Mouse (Mus musculus) adrenal gland, adult (tissue): ENCODE data around the gene Tmem115.
"Not testable (repeated sequence)": the region's sequence is repeated elsewhere in the genome, so short reads cannot be mapped to it uniquely, and the experiment has no call there.

Source experiments
- DNase-seq, 2 experiments: peaks; one replicate each; pipeline ENCODE4 v3.0.0; 2022 to 2023; ENCODE audit warnings: low spot score in 1 of 2; ENCODE audit not compliant: inconsistent age in 2 of 2

The Tmem115 gene

DNA sequence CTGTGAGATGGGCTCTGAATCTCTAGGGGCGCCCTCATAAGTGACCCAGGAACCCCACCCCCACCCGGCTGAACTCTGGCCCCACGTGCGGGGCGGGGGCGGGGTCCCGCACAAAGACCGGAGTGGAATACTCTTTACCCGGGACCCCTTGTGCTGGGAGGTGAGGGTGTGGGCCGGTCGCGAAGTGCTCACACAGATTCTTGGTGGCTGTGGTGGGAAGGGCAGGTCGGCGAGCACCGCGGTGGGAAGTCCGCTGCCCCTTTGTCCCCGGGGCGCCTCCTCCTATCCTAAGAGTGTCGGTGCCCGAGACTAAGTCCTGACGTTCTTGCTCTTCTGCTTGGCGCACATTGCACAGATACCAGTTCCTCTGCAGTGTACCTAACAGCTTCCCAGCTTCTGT is 35.5 kb downstream of the Tmem115 start:
- no peak for DNase-seq

DNA sequence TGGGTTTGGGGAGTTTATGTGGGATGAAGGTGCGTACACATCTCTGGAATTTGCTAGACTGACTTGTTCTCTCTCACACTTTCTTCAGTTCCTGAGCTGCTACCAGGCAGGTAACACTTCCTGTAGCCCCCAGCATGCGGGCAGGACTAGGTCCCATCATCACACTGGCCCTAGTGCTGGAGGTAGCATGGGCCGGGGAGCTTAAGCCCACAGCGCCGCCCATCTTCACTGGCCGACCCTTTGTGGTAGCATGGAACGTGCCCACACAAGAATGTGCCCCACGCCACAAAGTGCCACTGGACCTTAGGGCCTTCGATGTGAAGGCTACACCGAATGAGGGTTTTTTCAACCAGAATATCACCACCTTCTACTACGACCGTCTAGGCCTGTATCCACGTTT is 36.3 kb downstream of the Tmem115 start:
- DNase-seq: no peak

DNA sequence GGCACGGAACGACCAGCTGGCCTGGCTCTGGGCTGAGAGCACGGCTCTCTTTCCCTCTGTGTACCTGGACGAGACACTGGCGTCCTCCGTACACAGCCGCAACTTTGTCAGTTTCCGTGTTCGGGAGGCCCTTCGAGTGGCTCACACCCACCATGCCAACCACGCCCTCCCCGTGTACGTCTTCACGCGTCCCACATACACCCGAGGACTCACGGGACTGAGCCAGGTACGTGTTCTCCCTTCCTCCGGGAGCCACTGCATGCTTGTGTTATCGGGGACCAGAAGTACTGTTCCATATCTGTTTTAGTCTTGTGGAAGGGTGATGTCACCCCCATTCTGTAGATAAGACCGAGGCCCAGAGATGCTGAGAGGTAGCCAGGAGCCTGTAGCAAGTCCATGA is 37.1 kb downstream of the Tmem115 start:
- no peak for DNase-seq

DNA sequence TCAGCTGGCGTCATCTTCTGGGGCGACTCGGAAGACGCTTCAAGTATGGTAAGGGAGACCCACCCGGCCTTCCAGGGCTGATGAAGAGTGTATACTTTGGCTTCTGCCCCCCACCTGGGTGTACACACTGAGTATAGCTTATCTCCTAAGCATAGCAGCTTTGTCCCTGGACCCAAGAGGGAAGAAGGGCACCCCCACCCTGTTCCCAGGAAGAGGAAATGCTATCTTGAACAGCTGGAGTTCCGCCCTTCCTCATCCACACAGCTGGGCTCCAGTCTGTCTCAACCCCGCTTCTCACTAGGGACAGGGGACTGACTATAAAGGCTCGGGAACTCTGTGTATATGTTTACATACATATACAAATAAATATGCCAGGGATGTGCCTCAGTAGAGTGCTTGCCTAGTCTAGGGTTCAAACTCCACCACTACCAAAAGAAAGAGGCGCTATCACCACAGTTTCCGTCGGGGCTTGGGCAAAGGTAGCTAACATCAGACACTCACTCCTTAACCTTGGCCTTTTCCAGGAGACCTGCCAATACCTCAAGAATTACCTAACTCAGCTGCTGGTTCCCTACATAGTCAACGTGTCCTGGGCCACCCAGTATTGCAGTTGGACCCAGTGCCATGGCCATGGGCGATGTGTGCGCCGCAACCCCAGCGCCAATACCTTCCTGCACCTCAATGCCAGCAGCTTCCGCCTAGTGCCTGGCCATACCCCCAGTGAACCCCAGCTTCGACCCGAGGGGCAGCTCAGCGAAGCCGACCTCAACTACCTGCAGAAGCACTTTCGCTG is 38.0 kb downstream of the Tmem115 start:
- DNase-seq: peak in 1 of 2 experiments; percentile 27

DNA sequence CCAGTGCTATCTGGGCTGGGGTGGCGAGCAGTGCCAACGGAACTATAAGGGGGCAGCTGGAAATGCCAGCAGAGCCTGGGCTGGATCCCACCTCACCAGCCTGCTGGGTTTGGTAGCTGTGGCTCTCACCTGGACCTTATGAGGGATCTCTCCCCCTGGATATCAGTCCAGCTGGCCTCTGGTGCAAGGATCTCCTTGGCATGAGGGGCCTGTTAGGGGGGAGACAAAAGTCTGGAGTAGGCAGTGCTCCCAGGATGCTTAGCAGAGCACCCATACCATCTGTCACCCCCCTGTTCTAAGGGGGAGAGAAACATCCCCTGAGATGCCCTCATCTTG is 38.5 kb downstream of the Tmem115 start:
- no peak for DNase-seq

DNA sequence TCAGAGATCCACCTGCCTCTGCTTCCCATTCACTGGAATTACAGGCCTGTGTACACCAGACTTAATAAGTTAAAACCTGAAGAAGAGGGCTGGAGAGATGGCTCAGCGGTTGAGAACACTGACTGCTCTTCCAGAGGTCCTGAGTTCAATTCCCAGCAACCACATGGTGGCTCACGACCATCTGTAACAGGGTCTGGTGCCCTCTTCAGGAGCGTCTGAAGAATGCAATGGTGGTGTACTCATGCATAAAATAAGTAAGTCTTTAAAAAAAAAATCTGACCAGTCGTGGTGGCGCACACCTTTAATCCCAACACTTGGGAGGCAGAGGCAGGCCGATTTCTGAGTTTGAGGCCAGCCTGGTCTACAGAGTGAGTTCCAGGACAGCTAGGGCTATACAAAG is 40.0 kb downstream of the Tmem115 start:
- not testable (repeated sequence) for DNase-seq

DNA sequence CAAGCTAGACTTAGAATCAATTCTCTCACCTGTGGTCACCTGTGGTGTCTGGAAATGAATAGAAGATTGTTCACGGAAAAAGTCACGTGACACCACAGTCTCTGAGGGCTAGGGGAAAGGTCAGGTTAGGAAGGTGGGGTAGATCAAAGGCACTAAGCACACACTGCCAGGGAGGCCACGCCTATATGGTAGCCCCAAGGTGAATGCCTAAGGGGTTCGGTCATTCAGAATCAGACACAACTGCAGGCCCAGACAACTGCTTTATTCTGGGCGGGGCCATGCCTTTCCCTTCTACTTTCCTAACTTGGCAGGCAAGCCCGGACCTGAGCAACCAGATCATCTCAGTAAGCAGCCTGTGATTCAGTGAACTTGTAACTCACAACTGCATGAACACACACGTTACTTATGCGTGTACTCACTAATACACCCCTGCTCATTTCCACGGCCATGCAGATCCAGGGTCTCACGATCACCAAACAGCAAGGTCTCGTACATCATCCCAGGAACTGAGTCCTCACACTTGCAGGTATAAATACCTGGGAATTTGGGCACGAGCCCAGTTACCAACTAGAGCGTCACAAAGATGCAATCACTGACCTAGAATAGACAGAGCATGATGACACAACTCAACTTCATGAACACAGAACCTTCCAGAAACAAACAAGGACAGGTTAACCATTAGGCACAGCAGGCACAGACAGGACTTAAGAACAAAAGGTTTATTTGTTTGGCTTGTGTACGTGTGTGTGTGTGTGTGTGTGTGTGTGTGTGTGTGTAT is 42.0 kb downstream of the Tmem115 start:
- DNase-seq: no peak

DNA sequence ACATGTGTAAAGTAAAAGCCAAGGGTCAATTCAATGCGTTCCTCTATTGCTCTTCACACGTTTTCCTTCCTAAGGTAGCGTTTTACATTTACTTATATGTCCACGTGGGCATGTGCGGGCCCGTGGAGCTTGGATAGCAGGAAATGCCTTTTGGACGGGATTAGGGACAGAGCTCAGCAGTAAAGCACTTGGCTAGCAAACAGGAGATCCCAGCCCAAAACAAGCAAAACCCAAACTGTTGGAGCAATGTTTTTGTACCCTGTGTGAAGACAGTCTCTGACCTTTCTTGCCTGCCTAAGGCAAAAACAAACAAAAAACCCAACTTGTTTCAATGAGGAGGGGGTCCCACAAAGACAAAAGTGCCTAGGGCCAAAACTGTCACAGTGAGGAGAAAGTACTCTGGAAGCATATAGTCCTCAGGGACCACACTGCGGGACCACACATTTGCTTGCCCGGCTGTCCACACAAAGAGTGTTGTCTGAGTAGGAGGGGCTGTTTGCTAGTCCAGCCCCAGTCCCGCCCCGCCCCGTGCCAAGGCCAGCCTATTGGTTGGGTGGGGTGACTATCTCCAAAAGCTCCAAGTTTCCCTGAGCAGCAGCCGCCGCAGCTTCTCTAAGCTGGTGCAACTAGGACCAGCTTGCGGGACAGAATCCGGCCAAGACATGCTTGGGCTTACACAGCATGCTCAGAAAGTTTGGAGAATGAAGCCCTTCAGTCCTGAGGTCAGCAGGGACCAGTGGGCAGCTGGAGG is 42.8 kb downstream of the Tmem115 start, which contains the start of gene Hyal1:
Gene Hyal1, plus strand, starts transcription at position 571 of the 751 bp plus-strand sequence.
- DNase-seq: peak; percentile 83 to 95

DNA sequence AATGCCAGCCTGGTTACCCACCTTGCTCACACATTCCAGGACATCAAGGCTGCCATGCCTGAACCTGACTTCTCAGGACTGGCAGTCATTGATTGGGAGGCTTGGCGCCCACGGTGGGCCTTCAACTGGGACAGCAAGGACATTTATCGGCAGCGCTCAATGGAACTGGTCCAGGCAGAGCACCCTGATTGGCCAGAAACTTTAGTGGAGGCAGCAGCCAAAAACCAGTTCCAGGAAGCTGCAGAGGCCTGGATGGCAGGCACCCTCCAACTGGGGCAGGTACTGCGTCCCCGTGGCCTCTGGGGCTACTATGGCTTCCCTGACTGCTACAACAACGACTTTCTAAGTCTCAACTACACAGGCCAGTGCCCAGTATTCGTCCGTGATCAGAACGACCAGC is 44.1 kb downstream of the Tmem115 start:
- peak in 1 of 2 experiments; percentile 62 for DNase-seq

DNA sequence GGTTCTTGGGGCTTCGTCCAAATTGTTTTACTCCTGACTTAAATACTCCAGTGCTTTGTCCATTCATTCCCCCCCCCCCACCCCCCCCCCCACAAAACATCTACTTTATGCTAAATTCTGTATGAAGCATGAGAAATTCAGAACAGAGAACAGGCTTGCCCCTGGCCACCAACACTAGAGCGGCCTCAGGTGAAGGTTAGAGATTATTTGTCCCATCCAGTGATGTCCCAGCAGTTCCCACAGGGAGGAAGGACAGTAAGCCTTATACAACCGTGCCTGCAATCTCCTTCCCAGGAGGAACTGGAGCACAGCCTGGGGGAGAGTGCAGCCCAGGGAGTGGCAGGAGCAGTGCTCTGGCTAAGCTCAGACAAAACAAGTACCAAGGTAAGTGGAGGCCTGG is 44.8 kb downstream of the Tmem115 start, which contains the start of gene Naa80:
Gene Naa80, plus strand, starts transcription at position 301 of the 400 bp plus-strand sequence.
- no peak for DNase-seq

DNA sequence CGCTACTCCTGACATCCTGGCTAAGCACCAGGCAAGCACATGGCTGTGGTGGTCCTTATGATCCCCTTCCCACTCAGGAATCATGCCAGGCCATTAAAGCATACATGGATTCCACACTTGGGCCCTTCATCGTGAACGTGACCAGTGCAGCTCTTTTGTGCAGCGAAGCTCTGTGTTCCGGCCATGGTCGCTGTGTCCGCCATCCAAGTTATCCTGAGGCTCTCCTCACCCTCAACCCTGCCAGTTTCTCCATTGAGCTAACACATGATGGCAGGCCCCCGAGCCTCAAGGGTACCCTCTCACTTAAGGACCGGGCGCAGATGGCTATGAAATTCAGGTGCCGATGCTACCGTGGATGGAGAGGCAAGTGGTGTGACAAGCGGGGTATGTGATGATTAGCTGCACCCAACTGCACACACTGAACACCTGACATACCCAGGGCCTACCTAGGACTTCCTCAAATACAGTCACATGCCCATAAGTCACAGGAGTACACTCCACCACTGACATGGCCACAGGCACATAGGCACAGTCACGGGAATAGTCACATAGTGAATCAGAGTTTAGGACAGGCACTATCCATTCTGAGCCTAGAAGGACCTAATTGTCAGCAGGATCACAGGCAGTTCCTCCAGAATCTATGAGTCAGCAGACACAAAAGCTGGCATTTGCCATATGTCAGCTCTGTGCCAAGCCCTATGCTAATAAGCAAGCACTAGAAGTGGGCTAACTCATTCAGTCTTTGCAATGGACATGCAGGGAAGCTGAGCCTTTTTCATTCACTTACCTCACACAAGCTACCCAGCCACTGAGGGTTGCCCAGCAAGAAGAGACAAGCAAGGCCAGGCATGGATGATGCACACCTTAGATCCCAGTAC is 45.5 kb downstream of the Tmem115 start:
- DNase-seq: peak; percentile 54 to 78

DNA sequence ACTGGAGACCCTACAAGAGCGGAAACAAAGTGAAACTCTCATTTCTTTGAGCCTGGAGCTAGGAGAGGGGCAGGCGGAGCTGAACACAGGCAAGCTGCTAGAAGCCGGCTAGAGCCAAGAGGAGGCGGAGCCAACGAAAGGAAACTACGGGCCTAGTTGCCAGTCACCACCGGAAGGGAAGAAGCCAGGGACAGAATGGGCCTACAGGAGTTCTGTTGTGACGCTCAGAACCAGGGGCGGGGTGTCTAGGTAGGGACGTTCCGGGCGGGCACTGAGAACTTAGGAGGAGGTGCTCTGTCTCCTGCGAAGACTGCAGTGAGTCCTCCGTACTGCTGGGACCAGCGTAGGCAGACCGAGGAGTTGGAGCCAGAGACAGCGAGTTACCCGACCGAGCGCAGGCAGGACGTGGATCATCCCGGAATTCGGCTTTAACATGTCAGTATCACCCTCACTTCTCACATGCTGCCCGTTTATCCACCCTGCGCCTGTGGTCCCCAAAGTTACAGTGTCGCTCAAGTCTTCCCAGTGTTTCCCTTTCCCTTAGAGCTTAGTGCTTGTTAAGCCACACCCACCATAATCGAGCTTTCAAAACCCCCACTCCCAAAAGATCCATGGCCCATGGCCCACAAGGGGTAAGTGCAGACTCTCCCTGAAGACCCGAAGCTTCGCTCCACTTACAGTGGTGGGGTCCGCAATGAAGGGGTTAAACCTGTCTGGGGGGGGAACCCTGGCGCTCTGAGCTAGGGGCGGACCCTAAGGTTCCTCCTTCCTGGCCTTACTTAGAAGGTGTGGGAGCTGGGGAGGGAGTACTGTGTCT is 47.0 kb downstream of the Tmem115 start, which contains the start of gene Hyal3:
Gene Hyal3, plus strand, starts transcription at position 318 of the 817 bp plus-strand sequence.
- peak; percentile 94 to 97 for DNase-seq

DNA sequence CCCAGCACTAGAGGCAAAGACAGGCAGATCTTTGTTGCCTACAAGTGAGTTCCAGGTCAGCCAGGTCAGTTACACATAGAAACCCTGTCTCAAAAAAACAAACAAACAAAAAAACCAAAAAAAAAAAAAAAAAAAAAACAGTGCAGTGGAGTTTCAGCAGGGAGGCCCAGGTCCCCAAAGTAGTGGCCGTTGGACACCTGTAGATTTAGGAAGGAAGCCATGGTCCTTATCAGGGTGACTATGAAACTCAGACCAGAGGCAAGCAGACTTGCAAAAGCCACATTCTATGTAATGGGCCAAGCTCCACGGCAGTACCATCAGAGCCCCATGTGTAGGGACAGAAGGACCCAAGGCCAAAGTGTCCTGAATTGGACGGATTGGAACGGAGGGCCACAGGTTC is 47.8 kb downstream of the Tmem115 start:
- DNase-seq: no peak

DNA sequence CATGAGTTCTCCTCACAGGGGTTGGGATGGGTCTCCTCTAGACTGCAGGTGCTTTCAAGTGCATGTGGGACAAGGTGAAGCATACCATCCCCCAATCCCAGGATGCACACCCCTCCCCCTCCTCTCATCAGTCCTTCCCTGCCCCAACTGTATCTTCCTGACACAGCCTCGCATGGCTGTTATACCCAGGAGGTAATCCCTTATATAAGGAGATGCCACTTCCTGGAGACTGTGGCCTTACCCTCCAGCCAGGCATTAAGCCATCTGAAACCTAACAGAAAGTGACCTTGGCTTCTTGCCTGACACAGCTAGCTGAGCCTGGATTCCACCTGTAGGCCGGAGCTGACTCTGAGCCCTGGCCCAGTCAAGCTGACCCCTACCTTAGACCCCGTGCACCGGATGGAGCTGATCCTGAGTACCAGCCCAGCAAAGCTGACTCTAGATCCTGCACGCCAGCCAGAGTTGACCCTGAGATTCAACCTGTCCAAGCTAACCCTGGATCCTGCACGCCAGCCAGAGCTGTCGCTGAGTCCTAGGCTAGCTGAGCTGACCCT is 48.8 kb downstream of the Tmem115 start:
- DNase-seq: peak in 1 of 2 experiments; percentile 69

DNA sequence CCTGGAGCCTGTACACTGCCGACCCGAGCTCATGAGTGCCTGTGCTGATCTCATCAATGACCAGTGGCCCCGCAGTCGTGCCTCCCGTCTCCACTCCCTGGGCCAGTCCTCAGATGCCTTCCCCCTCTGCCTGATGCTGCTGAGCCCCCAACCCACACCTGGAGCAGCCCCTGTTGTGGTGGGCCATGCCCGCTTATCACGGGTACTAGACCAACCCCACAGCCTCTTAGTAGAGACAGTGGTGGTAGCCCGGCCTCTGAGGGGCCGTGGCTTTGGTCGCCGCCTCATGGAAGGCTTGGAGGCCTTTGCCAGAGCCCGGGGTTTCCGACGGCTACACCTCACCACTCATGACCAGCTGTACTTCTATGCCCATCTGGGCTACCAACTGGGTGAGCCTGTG is 49.4 kb downstream of the Tmem115 start:
- DNase-seq: peak in 1 of 2 experiments; percentile 54

DNA sequence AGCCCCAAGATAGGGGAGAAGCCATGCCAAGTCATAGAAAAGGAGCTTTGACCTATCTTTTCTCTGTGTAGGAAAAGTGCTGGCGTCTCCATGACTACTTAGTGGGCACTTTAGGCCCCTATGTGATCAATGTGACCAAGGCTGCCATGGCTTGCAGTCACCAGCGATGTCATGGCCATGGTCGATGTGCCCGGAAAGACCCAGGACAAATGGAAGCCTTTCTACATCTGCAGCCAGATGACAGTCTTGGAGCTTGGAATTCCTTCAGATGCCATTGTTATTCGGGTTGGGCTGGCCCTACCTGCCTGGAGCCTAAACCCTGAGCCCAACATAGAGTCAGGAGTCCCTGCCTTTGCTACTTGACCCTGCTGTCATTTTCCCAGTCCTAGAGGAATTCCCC is 52.8 kb downstream of the Tmem115 start:
- DNase-seq: no peak

DNA sequence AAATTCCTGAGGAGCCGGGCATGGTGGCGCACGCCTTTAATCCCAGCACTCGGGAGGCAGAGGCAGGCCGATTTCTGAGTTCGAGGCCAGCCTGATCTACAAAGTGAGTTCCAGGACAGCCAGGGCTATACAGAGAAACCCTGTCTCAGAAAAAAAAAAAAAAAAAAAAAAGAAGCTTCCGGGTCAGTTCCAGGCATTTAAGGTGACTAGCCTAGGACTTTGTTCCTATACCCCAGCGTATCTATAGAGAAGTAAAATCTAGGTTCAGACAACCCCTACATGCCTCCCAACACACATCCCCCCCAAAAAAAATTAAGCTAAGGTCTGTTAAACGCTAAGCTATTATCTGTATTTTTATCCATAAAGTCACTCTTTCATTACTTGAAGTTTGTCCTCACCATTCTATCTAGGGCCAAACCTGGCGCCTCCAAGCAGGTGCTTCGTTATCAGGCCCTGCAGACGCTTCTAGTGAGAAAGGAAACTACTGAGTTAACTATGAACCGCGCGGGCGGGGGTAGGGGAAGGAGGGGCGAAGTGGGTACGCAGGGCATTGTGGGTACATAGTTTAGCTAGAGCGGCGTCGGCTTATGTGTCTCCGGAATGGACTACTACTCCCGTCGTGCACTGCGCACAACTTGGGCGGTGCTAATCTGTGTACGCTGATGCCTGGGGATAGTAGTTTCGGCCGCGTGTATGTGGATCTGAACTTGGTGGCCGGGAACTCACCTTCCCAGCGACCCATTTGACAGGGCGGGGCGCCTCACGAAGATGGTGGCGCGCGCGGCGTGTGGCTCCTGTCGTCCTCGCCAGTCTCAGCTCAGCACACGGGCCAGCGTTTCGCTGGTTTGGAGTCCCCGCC is 53.5 kb downstream of the Tmem115 start, which contains the start of gene Ifrd2:
Gene Ifrd2, plus strand, starts transcription at position 669 of the 859 bp plus-strand sequence.
- DNase-seq: peak; percentile 97 to 98
